In genomic region chr5:103677894-103678293, GRCm38 (mm10) we compare ENCODE assay signal across 20 mouse cellular contexts. TPM values are rescaled to one million over a fixed set of nuclear protein-coding genes. Genes with fewer than 3 reads are reported as not detected.
"Had no signal": no experiment of that assay in that cellular context is flagged by ENCODE, and none has a peak within 500 bp of the region (broad histone marks: within the 10 kb centered on the region; RNA-seq: fewer than 3 reads in every experiment).

No protein-coding gene starts in this region.

- H3K27me3 ChIP-seq: lung, embryonic 15.5 days; midbrain, embryonic 13.5 days; midbrain, embryonic 15.5 days; neural tube, embryonic 12.5 days; stomach, embryonic 15.5 days had no signal

- H3K9ac ChIP-seq: lung, embryonic 15.5 days; midbrain, embryonic 13.5 days; midbrain, embryonic 15.5 days; neural tube, embryonic 12.5 days; stomach, embryonic 15.5 days had no signal

- DNase-seq: lung, adult 2 months; lung, postnatal 14 days; lung, postnatal 36 days; right cerebral cortex, postnatal 14 days; thymus, adult 2 months; thymus, postnatal 25 days; thymus, postnatal 4 days had no signal

- H3K4me3 ChIP-seq: lung, embryonic 15.5 days; megakaryocyte, embryonic 14.5 days; midbrain, embryonic 13.5 days; midbrain, embryonic 15.5 days; neural tube, embryonic 12.5 days; stomach, embryonic 15.5 days had no signal

- H3K4me1 ChIP-seq: lung, embryonic 15.5 days; midbrain, embryonic 13.5 days; midbrain, embryonic 15.5 days; neural tube, embryonic 12.5 days; stomach, embryonic 15.5 days had no signal

- H3K4me2 ChIP-seq: lung, embryonic 15.5 days; midbrain, embryonic 11.5 days; midbrain, embryonic 13.5 days; midbrain, embryonic 15.5 days; neural tube, embryonic 12.5 days; stomach, embryonic 15.5 days had no signal

- H3K9me3 ChIP-seq: lung, embryonic 15.5 days; megakaryocyte, embryonic 14.5 days; midbrain, embryonic 13.5 days; midbrain, embryonic 15.5 days; neural tube, embryonic 12.5 days; stomach, embryonic 15.5 days had no signal

- H3K36me3 ChIP-seq: lung, embryonic 15.5 days; midbrain, embryonic 13.5 days; midbrain, embryonic 15.5 days; neural tube, embryonic 12.5 days; stomach, embryonic 15.5 days had no signal

- ATAC-seq: lung, postnatal 0 days; midbrain, embryonic 13.5 days; midbrain, embryonic 15.5 days had no signal

- H3K27ac ChIP-seq: lung, embryonic 15.5 days; macrophage; midbrain, embryonic 13.5 days; midbrain, embryonic 15.5 days; neural tube, embryonic 12.5 days; stomach, embryonic 15.5 days; stomach, postnatal 0 days had no signal

RNA-seq across cellular contexts. Expression of gene 1700016H13Rik, which starts 22.1 kb away (rescaled TPM):
- polyA plus RNA-seq: macrophage; neural tube, embryonic 14.5 days; spleen, adult 2 months had no signal

RNA-seq across cellular contexts. Expression of gene Slc10a6, which starts 48.7 kb away (rescaled TPM):
- polyA plus RNA-seq: midbrain, postnatal 0 days had no signal
